ENCODE assay signal across 8 mouse cellular contexts in genomic region chr2:160730797-160731116, GRCm38 (mm10). TPM values are rescaled to one million over a fixed set of nuclear protein-coding genes. Genes with fewer than 3 reads are reported as not detected.
DNase-seq lines count a peak whose midpoint lies in the region; ATAC-seq and TF ChIP-seq lines count a peak whose summit lies in the region.

No protein-coding gene starts in this region.

- TF ChIP-seq RAD21 in MEL (IDR thresholded peaks at IDR 0.05; ENCODE audit: low read depth, low read length): no peak

- H3K27me3 ChIP-seq in heart, embryonic 15.5 days: 0 out of 2 replicates have a peak, but pooled peaks cover 3% of the 10 kb centered on the region
- no peaks in the 10 kb centered on the region for H3K27me3 ChIP-seq in MEL (ENCODE audit: control insufficient read depth in 1 of 2, insufficient read depth in 2 of 2, low read length in 2 of 2)
- no peaks in the 10 kb centered on the region for H3K27me3 ChIP-seq in hindbrain, embryonic 11.5 days (ENCODE audit: control insufficient read depth, insufficient read depth, low read length)
- 0 out of 2 replicates have a peak, but pooled peaks cover 3% of the 10 kb centered on the region for H3K27me3 ChIP-seq in midbrain, embryonic 12.5 days

- H3K4me2 ChIP-seq in heart, embryonic 15.5 days: peak overlapping the region; percentile 96
- peak overlapping the region; percentile 91 for H3K4me2 ChIP-seq in hindbrain, embryonic 11.5 days (replicated peaks; ENCODE audit: low read depth, low read length)
- H3K4me2 ChIP-seq in midbrain, embryonic 12.5 days (replicated peaks): peak overlapping the region; percentile 92

- no peak for TF ChIP-seq EP300 in MEL (IDR thresholded peaks at IDR 0.05; ENCODE audit: low read depth in 1 of 2, low read length in 2 of 2)

- H3K4me1 ChIP-seq in heart, embryonic 15.5 days (replicated peaks): peaks cover 51% of the 10 kb centered on the region
- peaks cover 0 to 16% of the 10 kb centered on the region in 2 experiments; a peak in 3 of 4 replicates for H3K4me1 ChIP-seq in MEL (ENCODE audit: control insufficient read depth in 1 of 2, insufficient read depth in 2 of 2, low read length in 2 of 2)
- peaks cover 7% of the 10 kb centered on the region; the same call in 1 of the 2 replicates for H3K4me1 ChIP-seq in hindbrain, embryonic 11.5 days (replicated peaks; ENCODE audit: control insufficient read depth, insufficient read depth, low read length)
- peaks cover 43% of the 10 kb centered on the region for H3K4me1 ChIP-seq in midbrain, embryonic 12.5 days

- peaks cover 16% of the 10 kb centered on the region for H3K79me2 ChIP-seq in MEL (ENCODE audit: control insufficient read depth, insufficient read depth, low read length, poor library complexity)

- 5% methylated on average over 19 of the region's 19 CpGs for WGBS in heart, embryonic 15.5 days
- WGBS in hindbrain, embryonic 11.5 days: 11% methylated on average over 14 of the region's 19 CpGs
- 6% methylated on average over 19 of the region's 19 CpGs for WGBS in midbrain, embryonic 12.5 days

- intact Hi-C loops in heart, postnatal 25 days (cut with DNase I): loop anchor here (2.0 to 5.0 kb wide), 2 partner anchors 62 to 156 kb away; no protein-coding TSS in a partner anchor

- no peak for TF ChIP-seq CTCF in MEL (IDR thresholded peaks at IDR 0.05 in 2 of 3, conservative IDR thresholded peaks at IDR 0.05 in 1 of 3; ENCODE audit: control insufficient read depth in 1 of 3, insufficient read depth in 1 of 3, low read depth in 2 of 3, low read length in 3 of 3, poor library complexity in 1 of 3, severe bottlenecking in 1 of 3)

- H3K36me3 ChIP-seq in heart, embryonic 15.5 days: no peaks in the 10 kb centered on the region; the same call in 1 of the 2 replicates
- H3K36me3 ChIP-seq in MEL (ENCODE audit: control insufficient read depth in 1 of 2, insufficient read depth in 2 of 2, low read length in 2 of 2): peaks cover 0 to 7% of the 10 kb centered on the region in 2 experiments; a peak in 1 of 4 replicates
- peaks cover 6% of the 10 kb centered on the region; the same call in 1 of the 2 replicates for H3K36me3 ChIP-seq in hindbrain, embryonic 11.5 days (ENCODE audit: control insufficient read depth, insufficient read depth, low read length)
- H3K36me3 ChIP-seq in midbrain, embryonic 12.5 days: peaks cover 17% of the 10 kb centered on the region

- H3K9me3 ChIP-seq in heart, embryonic 15.5 days (replicated peaks): no peaks in the 10 kb centered on the region
- no peaks in the 10 kb centered on the region for H3K9me3 ChIP-seq in MEL (replicated peaks; ENCODE audit: insufficient read depth, low read length)
- no peaks in the 10 kb centered on the region for H3K9me3 ChIP-seq in hindbrain, embryonic 11.5 days (ENCODE audit: control insufficient read depth, low read length)
- no peaks in the 10 kb centered on the region for H3K9me3 ChIP-seq in midbrain, embryonic 12.5 days

- no peak for DNase-seq in heart, postnatal 25 days (ENCODE audit: low spot score)
- no peak for DNase-seq in MEL (ENCODE audit: low read depth, low spot score)
- DNase-seq in hindbrain, embryonic 11.5 days (ENCODE audit: low spot score): no peak
- no peak for DNase-seq in spleen, postnatal 36 days (ENCODE audit: low spot score in 2 of 2)
- no peak for DNase-seq in thymus, postnatal 10 days (ENCODE audit: low spot score in 2 of 2)
- DNase-seq in frontal cortex, postnatal 36 days (ENCODE audit: low spot score in 2 of 2): no peak

- peak overlapping the region; percentile 96 for H3K9ac ChIP-seq in heart, embryonic 15.5 days
- peak overlapping the region; percentile 67 for H3K9ac ChIP-seq in MEL (ENCODE audit: control insufficient read depth, low read depth, low read length, poor library complexity, severe bottlenecking)
- H3K9ac ChIP-seq in hindbrain, embryonic 11.5 days (ENCODE audit: low read depth, low read length): peak overlapping the region; percentile 98
- peak overlapping the region; percentile 98 for H3K9ac ChIP-seq in midbrain, embryonic 12.5 days (replicated peaks)

- TF ChIP-seq POLR2A in MEL (IDR thresholded peaks at IDR 0.05; ENCODE audit: control insufficient read depth in 1 of 2, insufficient read depth in 1 of 2, low read depth in 1 of 2, low read length in 2 of 2, poor library complexity in 1 of 2): no peak

- no peak overlapping the region for H3K27ac ChIP-seq in heart, embryonic 15.5 days
- no peak overlapping the region for H3K27ac ChIP-seq in MEL (ENCODE audit: control insufficient read depth, low read depth, low read length)
- peak overlapping the region; percentile 95; the same call in 1 of the 2 replicates for H3K27ac ChIP-seq in hindbrain, embryonic 11.5 days (ENCODE audit: low read depth, low read length)
- peak overlapping the region; percentile 98 for H3K27ac ChIP-seq in midbrain, embryonic 12.5 days (replicated peaks)

- no peak; the same call in 1 of the 2 replicates for ATAC-seq in heart, embryonic 15.5 days (replicated peaks; ENCODE audit: insufficient number of reproducible peaks, insufficient read depth, low FRiP score, low read depth)
- peak; percentile 51; the same call in 1 of the 2 replicates for ATAC-seq in hindbrain, embryonic 11.5 days (ENCODE audit: low FRiP score)
- ATAC-seq in midbrain, embryonic 12.5 days (ENCODE audit: low FRiP score, low read depth): no peak

- peak overlapping the region; percentile 92 for H3K4me3 ChIP-seq in heart, embryonic 15.5 days
- H3K4me3 ChIP-seq in MEL (ENCODE audit: control insufficient read depth in 1 of 2, insufficient read depth in 1 of 2, low read depth in 2 of 2, low read length in 2 of 2): peak overlapping the region; percentile 73 to 94
- H3K4me3 ChIP-seq in hindbrain, embryonic 11.5 days (ENCODE audit: low read depth, low read length): peak overlapping the region; percentile 90
- H3K4me3 ChIP-seq in midbrain, embryonic 12.5 days: peak overlapping the region; percentile 92

TF ChIP-seq in MEL, 35 proteins besides CTCF, POLR2A, EP300 and RAD21:
- TF ChIP-seq RCOR1 (IDR thresholded peaks at IDR 0.05; ENCODE audit: low read depth, low read length): no peak
- no peak for TF ChIP-seq JUND (IDR thresholded peaks at IDR 0.05; ENCODE audit: low read depth, low read length)
- no peak for TF ChIP-seq TCF12 (IDR thresholded peaks at IDR 0.05; ENCODE audit: low read depth, low read length)
- no peak for TF ChIP-seq ZMIZ1 (IDR thresholded peaks at IDR 0.05; ENCODE audit: low read depth, low read length)
- no peak for TF ChIP-seq MXI1 (IDR thresholded peaks at IDR 0.05; ENCODE audit: low read depth, low read length)

RNA-seq across cellular contexts. Expression of gene Plcg1, which starts 0.3 kb away (rescaled TPM):
- polyA plus RNA-seq in heart, embryonic 15.5 days (2015; fragmentation: Nextera tagmentation; extraction: Ambion mirVana): 25.3 and 32.7 TPM in 2 replicates
- 10 to 100 TPM; 59.7 to 63.1 TPM for total RNA-seq in heart, postnatal 25 days (2021)
- 15.2 and 15.4 TPM in 2 replicates for total RNA-seq in MEL (2012; rRNA removed)
- 10 to 100 TPM in 1 of 2 experiments, not detected in 1; 27.5 TPM for polyA plus RNA-seq in MEL (2012; ENCODE audit: insufficient read depth in 1 of 2, insufficient read length in 2 of 2, low read depth in 1 of 2, low replicate concordance in 2 of 2, missing spikeins in 1 of 2)
- polyA plus RNA-seq in hindbrain, embryonic 11.5 days (2014; fragmentation: Nextera tagmentation; extraction: Ambion mirVana): 67.8 and 73.3 TPM in 2 replicates
- polyA plus RNA-seq in midbrain, embryonic 12.5 days (2016; fragmentation: Nextera tagmentation; extraction: Ambion mirVana): 108 and 110 TPM in 2 replicates

Comparison
In these comparisons a context has a peak if more than half of its experiments do, and no peak if none do; other contexts are left out.
1. H3K27ac ChIP-seq: peak in hindbrain, embryonic 11.5 days (single experiment) and midbrain, embryonic 12.5 days (single experiment); none in heart, embryonic 15.5 days (single experiment) and MEL (single experiment).
2. Peak in every context shown above with its lines, with median percentiles within 50 percentile points of each other: H3K4me2 ChIP-seq, H3K4me3 ChIP-seq and H3K9ac ChIP-seq.